Mouse (Mus musculus) olfactory bulb, adult 2 months (tissue): Measurements from ENCODE around the gene Tigd3.

Source experiments
- CTCF ChIP-seq: fragments of 200-500 bp; IDR thresholded peaks from 2 replicates; pipeline ENCODE4 v1.5.1; 2012; ENCODE audit warnings: low read depth, mild to moderate bottlenecking, low read length, moderate library complexity; ENCODE audit not compliant: insufficient read depth
- POLR2A ChIP-seq: fragments of 200-500 bp; IDR thresholded peaks from 2 replicates; pipeline ENCODE4 v1.6.1; 2012; ENCODE audit warnings: mild to moderate bottlenecking, low read depth, low read length, moderate library complexity; ENCODE audit not compliant: insufficient read depth

DNA sequence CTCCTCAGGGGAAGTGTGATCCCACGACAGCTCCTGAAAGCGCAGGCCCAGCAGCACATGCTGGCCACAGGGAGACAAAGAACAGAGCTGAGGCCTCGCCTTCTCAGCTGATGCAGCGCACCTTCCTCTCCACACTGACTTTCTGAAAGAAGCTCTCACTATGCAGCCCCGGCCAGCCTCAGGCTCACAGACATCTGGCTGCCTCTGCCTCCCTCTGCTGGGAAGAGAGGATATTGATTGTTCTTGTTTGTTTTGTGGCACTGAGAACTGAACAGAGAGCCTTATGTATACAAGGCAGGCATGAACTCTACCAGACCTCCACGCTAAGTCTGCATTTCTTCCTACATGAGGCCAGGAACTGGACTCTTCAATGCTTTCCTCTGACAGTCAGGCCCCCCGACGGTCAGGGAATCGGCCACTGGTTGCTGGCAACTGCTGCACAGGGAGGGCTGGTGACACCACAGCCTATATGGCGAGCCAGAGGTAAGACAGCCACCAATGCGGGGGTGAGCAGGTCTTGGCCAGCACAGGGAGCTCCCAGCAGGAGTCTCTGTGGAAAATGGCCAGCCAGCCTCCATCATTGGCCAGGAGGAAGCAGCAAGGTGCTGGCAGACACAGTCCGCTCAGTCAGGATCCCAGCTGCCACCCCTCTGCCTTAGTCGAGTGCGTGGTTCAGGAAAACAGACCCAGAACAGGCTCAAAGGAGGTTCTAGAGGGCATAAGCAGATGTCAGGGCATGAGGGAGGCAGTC, 31.4 kb downstream of the Tigd3 start:
- TF ChIP-seq CTCF (no peak), POLR2A (no peak)
